Mouse (Mus musculus): ENCODE data around the gene Fosl1.

- TF ChIP-seq EP300 (IDR thresholded peaks at IDR 0.05), result no peak
- no peak for TF ChIP-seq CTCF (IDR thresholded peaks at IDR 0.05)
These were observed 25.1 kb upstream of the Fosl1 start for GRCm38 (mm10) chr19:5422267-5422666.

Measured in lung, postnatal 0 days (tissue).